Mouse (Mus musculus) urinary bladder, adult 18-20 months (tissue): ENCODE measurements around the gene Tmem164.

Source experiments
- DNase-seq, 2 experiments: peaks; one replicate each; pipeline ENCODE4 v3.0.0; 2022; ENCODE audit warnings: low spot score in 2 of 2, mixed read lengths in 2 of 2

The Tmem164 gene

DNA sequence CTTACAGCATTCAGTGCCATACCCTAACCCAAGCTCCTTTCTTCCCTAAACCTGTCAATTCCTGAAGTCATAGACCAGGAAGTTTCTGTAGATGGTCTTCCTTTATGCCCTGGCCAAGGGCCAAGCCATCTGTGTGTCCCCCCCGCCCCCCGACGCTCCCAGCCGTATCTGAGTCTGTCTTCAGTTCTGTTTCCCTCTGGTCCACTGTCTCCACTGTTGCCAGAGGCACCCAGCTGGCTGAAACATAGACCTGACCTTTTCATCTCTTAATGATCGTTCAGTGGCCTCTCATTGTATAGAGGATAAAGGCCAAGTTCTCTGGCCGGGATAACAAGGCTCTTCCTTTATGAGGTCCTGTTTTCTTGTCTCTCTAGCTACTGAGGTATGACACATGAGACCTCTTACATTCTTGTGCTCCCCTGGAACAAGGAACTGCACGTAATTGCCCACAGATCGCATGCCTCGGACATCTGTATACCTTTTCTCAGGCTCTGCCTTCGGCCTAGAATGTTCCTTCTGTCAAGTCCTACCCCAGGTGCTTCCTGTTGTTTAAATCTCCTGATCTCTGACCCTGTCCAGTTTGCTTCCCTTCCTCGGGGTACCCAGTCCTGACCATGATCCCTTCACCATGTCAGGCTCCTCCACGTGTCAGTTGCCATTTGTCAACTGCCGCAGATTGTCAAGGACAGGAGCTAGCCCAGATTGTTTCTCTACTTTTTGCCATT lies 147.1 kb downstream of the Tmem164 start:
- no peak for DNase-seq

GRCm38 (mm10) chrX:142829267-142829666 lies 148.1 kb downstream of the Tmem164 start:
- no peak for DNase-seq

- DNase-seq: no peak
Measured at GRCm38 (mm10) chrX:142829866-142830470, 148.8 kb downstream of the Tmem164 start.

DNA sequence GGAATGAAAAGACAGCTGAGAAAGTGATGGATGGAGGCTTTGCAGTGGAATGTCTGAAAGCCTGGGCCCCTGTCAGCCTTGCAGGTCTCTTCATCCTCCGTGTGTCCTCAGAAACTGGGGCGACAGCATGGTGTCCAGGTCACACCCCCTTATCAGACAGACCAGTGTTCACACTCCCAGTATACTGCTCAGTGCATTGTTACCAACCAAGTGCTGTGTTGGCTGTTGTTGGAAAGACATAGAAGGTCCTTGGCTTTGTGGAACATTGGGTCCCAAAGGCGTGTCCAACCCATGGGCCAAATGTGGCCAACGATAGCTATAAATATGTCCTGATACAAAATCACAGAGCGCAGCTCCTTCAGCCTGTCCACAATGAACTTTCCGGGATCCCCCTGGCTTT lies 149.4 kb downstream of the Tmem164 start:
- no peak for DNase-seq

DNA sequence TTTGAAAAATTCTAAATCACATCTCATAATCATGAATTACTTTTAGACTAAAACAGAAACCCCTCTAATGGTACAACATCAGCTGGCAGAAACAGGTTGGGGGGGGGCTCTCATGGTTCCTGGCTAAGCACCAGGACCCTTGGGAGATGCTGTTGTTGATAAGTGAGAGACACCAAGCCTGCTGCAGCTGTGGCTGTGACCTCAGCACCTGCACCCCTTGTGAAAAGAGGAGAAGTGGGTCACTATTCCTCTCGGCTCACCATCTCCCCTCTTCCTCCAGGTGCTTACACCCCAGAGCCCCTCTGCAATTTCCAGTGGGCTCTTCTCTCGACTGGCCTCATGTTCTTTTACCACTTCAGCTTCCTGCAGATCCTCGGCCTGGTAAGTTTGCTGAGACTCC lies 151.0 kb downstream of the Tmem164 start:
- no peak for DNase-seq

DNA sequence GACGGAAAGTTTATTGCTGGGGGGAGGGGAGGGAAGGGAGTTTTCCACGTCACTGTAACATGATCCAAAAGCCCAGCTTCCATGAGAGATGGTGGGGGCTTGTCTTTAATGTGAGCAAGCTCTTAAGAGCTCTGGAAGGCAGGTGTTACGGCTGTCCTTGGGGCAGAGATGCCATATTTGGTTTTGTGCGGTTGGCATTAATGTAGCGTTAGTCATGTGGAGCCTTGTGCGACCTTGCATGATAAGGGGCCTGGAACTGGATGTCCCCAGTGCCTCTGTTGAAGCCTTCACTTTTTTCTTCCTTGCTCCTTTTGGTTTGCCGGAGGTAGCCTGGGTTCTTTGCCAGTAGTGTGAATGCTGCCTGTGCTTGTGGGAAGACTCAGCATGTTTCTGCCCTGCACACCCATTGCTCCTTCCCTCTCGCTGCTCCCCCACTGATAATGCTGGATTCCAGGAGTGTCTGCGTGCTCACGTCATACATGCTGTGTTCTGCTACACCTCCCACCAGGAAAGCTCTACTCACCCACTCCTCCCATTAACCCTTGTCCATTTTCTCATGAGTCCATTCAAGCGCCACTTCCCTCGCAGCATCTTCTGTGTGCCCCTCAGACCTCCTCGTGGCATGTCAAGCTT lies 152.1 kb downstream of the Tmem164 start:
- no peak for DNase-seq

DNA sequence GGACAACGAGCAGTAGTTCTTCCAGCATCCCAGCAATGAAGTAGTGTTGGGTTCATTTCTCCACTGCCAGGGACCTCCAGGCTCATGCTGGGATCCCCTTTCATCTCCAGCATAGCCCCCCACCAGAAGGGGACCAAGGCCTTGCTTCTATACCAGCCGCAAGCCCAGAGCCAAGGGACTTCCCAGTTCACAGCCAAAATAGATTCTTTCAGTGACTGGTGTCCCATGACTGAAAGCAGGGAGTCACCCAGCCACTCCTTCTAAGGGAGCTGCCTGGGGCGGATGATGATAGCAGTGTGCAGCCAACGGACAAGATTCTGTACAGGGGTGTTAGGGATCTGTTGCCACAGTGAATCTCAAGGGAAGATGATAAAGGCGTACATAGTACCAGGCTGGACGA lies 153.6 kb downstream of the Tmem164 start:
- no peak for DNase-seq

DNA sequence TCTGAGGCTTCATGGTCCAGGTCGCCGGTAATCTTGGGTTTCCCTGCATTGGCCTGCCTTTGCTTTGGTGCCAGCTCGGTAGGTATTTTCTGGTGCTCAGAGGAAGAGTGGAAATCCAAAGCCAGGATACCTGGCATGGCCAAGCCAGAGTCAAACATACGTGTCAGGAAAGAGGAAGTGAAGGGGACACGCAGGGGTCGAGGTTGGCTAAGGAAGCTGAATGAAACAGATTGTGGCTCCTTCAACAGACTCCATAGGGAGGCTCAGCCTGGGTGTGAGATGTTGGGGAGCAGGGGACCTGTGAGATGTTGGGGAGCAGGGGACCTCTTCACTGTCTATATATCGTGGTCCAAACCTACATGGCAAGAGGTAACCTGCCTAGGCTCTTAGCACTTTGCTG lies 155.2 kb downstream of the Tmem164 start:
- no peak for DNase-seq

- DNase-seq: no peak
Measured at GRCm38 (mm10) chrX:142837316-142837715, 156.1 kb downstream of the Tmem164 start.

DNA sequence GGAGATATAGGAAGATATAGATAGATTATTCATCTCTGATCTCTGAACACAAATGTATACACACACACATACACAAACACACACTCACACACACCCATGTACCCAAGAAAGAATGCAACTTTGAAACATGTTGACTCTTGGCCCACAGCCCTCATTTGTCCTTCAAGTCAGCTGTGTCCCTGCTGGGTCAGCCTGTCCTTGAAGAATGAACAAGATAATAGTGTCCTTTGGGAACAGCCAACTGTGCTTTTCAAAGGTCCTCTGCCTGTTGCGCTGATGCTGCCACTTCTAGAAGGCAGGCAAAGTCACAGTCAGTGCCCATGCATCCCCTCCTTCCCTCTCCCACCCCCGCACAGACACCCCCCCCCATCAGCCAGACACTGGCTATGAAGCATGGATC lies 157.6 kb downstream of the Tmem164 start:
- DNase-seq: no peak

DNA sequence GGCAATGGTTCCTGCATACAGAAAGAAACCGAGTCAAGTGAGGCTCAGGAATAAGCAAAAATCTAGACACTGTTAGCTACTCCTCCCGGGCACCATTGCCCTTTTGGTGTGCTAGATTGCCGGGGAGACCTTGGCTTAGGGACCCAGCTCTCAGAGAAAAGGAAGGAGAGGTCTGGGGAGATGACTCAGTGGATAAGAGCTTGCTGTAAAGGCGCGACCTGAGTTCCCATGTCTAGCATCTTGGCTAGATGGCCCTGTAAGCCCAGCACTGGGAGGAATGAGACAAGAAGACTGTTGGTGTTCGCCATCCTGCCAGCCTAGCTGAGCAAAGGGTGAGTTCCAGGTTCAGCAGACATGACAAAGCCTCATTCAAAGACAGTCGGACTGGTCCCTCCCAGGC lies 158.2 kb downstream of the Tmem164 start:
- DNase-seq: no peak

DNA sequence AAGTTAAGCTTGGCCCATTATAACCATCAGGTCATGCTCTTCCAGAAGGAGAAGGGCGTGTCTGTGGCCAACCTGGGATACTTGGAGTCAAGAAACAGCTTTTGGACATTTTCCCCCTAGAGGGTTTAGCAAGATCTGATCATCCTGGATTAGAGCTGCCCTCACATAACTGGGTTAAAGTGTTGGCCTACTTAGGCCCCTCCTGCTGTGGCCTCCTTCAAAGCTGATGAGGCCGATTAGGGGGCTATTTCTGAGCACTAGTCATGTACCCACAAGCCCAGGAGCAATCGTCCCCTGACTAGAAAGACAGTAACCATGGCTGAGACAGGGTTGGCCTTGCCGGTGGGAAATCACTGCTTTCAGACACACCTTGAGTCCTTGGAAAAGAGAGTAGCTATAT lies 160.7 kb downstream of the Tmem164 start:
- no peak for DNase-seq

DNA sequence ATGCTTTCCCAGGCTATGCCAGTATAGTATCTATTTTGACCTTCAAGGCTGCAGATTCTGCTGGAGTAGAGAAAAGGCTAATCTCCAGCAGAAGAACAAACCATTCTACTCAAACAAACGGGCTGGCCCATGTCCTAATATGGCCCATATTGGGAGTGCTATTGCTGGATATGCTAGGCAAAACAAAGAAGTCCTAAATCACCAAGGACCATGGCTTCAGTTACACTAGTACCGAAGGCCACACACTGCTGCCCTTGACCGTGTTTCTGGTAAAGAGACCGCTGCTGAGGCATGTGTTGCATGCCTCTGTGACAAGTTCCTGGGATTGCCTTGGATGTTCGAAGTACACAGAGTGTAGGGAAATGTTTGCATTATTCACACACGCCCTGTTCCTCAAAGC lies 165.1 kb downstream of the Tmem164 start:
- no peak for DNase-seq

DNA sequence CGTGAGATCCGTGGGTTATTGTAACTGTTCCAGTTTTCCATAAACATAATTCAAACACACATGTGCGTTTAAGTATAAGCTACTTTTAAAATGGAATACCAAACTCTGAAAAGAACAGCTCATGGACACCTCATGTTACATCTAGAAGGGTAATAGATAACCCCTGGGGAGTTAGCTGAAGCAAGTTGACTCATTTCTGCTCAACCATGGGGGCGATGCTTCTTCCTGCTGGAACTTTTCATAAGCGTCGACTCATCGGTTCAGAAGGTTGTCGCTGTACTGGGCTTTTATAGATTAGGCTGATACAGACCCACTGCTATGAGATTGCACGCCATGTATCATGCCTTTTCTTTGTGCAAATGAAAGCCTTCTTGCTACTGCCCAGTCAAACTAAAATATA lies 166.8 kb downstream of the Tmem164 start:
- no peak for DNase-seq

GRCm38 (mm10) chrX:142869844-142870243 lies 188.6 kb downstream of the Tmem164 start:
- no peak for DNase-seq

DNA sequence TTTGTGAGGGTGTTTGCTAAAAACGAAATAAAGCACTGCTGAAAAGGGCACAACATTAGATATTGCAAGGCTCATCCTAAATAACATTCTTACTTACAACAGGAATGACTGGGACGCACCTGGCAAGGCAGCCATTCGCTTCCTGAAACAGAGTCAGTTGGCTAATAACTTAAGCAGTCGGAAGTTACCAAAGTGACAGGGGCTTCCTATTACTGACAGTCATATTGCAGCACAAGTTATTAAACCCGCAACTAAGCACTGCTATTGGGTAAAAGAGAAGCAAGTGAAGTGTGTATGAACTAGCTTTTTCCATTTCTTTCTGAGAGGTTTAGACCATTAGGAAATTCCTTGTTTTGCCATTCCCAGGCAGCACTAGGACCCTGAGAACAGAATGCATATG lies 201.0 kb downstream of the Tmem164 start:
- no peak for DNase-seq

DNA sequence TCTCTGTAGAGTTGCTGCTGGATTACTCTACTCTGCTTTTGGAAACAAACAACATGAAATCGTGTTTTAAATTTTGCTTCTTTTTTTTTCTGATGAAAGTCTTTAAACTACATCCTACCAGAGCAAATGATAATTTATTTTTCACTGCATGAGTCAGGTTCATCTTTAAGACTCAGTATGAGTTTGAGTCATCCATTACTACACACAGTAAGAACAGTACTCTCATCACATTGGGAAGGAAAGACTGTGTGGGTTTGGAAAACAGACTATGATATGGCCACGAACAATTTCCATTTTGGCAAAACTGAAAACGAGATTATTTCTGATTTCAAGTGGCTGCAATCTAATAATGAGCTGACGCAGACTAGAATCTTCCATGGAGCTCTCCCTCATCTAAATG lies 202.4 kb downstream of the Tmem164 start:
- DNase-seq: no peak

GRCm38 (mm10) chrX:142885962-142886361 lies 204.8 kb downstream of the Tmem164 start:
- DNase-seq: no peak
